Mouse (Mus musculus) heart, embryonic 16.5 days (tissue): Measurements from ENCODE around the gene Pde9a. TPM values are rescaled to one million over a fixed set of nuclear protein-coding genes. Genes with fewer than 3 reads are reported as not detected.

Experiments used
- ATAC-seq: fragments of 200-750 bp; cut with Nextera tagmentation; replicated peaks from 2 replicates; pipeline ENCODE4 v1.8.0; 2017; ENCODE audit warnings: moderate number of reproducible peaks; ENCODE audit not compliant: insufficient read depth, low FRiP score; ENCODE audit errors: extremely low read depth
- H3K27ac ChIP-seq: fragments of 300-500 bp; sonication (generic); 2 replicates; pipeline ENCODE4 v1.5.1; 2014; ENCODE audit warnings: mild to moderate bottlenecking, low read length, control low read depth, moderate library complexity
- H3K27me3 ChIP-seq: fragments of 300-500 bp; sonication (generic); 2 replicates; pipeline ENCODE4 v1.6.1; 2014; ENCODE audit warnings: low read length, mixed read lengths; ENCODE audit not compliant: control insufficient read depth, insufficient read depth
- H3K36me3 ChIP-seq: fragments of 300-500 bp; sonication (generic); 2 replicates; pipeline ENCODE4 v1.6.1; 2014; ENCODE audit not compliant: control insufficient read depth, insufficient read depth
- H3K4me1 ChIP-seq: fragments of 300-500 bp; sonication (generic); 2 replicates; pipeline ENCODE4 v1.6.1; 2014; ENCODE audit warnings: low read length, mixed read lengths; ENCODE audit not compliant: control insufficient read depth, insufficient read depth
- H3K4me2 ChIP-seq: fragments of 300-500 bp; sonication (generic); 2 replicates; pipeline ENCODE4 v1.6.1; 2014; ENCODE audit warnings: low read depth, mild to moderate bottlenecking, control low read depth, low read length
- H3K4me3 ChIP-seq: fragments of 300-500 bp; sonication (generic); 2 replicates; pipeline ENCODE4 v1.5.1; 2014; ENCODE audit warnings: mild to moderate bottlenecking, control low read depth, low read length
- H3K9ac ChIP-seq: fragments of 300-500 bp; sonication (generic); 2 replicates; pipeline ENCODE4 v1.6.1; 2014; ENCODE audit warnings: low read length, control low read depth
- H3K9me3 ChIP-seq: fragments of 300-500 bp; sonication (generic); replicated peaks from 2 replicates; pipeline ENCODE4 v1.6.1; 2016; ENCODE audit warnings: low read length; ENCODE audit not compliant: control insufficient read depth
- WGBS: fragments of 180-500 bp; shearing (Covaris S2); extraction: QIAGEN DNeasy Blood & Tissue Kit; methylation state at CpG from one replicate; pipeline ENCODE4 v1.1.7; 2014; 5-methylcytosine and 5-hydroxymethylcytosine counted together
- polyA plus RNA-seq: library from polyadenylated mRNA; unstranded; fragments of >200 nt; fragmentation: Nextera tagmentation; extraction: Ambion mirVana; gene quantifications from 2 replicates; pipeline ENCODE4 v1.2.1, GENCODE M21; 2015

Pde9a gene
- polyA plus RNA-seq, 1 experiment from 2014 or later: 7.4 TPM

DNA sequence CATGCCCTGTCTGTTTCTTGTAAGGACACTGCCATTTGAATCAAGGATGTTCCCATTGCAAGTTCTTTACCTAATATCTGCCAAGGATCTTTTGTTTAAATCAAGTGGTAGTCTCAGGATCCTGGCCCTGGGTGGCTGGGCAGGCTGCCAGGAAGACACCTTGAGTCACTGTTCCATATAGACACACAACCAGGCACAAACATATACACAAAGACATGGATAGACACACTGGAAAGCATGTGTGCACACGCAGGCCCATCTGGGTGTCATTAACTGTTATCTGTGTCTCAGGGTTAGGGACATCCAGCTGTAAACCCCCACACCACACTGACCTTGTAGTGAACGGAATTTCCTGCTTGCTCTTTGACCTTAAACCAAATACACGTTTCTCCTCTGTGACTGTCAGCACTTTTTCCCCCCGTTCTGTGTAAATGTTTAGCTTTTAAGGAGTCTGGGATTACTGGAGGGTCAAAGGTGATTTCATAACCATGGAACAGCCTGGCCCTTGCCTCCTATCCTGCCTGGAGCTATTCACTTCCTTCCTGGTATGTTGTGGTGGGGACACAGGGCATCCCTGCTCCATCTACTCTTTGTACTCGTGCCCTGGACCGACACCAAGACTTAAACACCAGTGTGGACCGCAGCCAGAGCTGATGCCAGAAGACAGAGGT, 59.2 kb downstream of the Pde9a start:
- Histone ChIP-seq H3K36me3 (no peaks in the 10 kb centered on the region), H3K4me1 (peaks cover 5% of the 10 kb centered on the region), H3K9me3 (no peaks in the 10 kb centered on the region), H3K4me3 (no peak overlapping the region), H3K27me3 (no peaks in the 10 kb centered on the region), H3K9ac (no peak overlapping the region), H3K27ac (no peak overlapping the region), H3K4me2 (no peak overlapping the region)
- WGBS: 43% methylated on average over 7 of the region's 7 CpGs
- ATAC-seq: no peak

DNA sequence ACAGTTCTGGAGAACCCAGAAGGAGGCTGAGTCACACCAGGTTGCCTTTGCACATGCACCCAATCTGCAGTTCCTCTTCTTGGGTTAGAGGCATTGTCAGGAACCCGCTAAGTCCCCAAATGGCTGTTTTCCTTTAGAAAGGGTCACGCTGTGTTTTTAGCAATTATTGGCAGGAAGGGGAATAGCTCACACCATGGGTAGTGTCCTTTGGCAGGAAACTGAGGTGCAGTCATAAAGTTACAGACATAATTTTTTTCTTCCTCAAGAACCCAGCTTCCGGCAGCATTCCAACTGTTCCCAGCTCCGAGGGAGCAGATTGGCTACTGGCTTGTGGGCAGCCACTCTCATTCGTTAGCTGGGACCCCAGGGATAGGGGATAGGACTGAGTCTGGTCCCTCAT, 61.8 kb downstream of the Pde9a start:
- H3K4me2 ChIP-seq: no peak overlapping the region
- no peak overlapping the region for H3K27ac ChIP-seq
- peaks cover under 1% of the 10 kb centered on the region; the same call in 1 of the 2 replicates for H3K4me1 ChIP-seq
- no peaks in the 10 kb centered on the region for H3K27me3 ChIP-seq
- no peak overlapping the region for H3K9ac ChIP-seq
- H3K36me3 ChIP-seq: no peaks in the 10 kb centered on the region
- H3K4me3 ChIP-seq: no peak overlapping the region
- no peak for ATAC-seq
- no peaks in the 10 kb centered on the region for H3K9me3 ChIP-seq
- 77% methylated on average over 5 of the region's 5 CpGs for WGBS

DNA sequence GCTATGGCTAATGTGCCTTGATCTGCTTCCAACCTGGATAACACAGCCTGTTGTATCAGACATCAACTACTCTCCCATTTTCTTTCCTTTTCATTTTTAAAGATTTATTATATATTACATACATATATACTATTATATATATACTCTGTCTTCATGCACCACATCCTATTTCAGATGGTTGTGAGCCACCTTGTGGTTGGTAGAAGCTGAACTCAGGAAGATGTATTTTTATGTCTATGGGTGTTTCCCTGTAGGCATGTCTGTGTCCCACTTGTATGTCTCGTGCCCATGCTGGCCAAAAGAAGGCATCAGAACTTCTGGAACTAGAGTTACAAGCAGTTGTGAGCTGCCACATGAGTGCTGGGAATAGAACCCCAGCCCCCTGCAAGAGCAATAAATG, 62.5 kb downstream of the Pde9a start:
- Histone ChIP-seq H3K9me3 (no peaks in the 10 kb centered on the region), H3K4me1 (no peaks in the 10 kb centered on the region), H3K9ac (no peak overlapping the region), H3K4me2 (no peak overlapping the region), H3K27ac (no peak overlapping the region), H3K27me3 (no peaks in the 10 kb centered on the region), H3K4me3 (no peak overlapping the region), H3K36me3 (no peaks in the 10 kb centered on the region)
- WGBS: 62% methylated on average over 1 of the region's 1 CpGs
- no peak for ATAC-seq

DNA sequence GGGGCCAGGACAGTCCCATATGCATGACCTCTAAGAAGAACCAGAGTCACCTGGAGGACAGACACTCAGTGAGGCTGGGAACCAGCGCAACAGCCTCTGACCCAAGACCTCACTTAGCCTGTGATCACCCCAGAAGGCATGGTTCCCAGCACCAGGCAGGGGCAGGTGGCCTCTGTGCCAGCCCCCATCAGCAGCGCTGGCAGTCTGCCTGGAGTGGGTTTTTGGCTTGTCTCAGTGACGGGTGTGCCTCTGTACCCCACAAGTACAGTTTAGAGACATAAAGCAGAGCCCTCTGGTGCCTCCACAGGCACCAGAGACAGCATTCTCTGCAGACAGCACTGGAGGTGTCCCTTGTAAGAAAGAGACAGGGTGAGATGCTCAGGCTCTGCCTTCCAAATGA, 64.2 kb downstream of the Pde9a start:
- Histone ChIP-seq H3K36me3 (no peaks in the 10 kb centered on the region), H3K9ac (no peak overlapping the region), H3K27me3 (no peaks in the 10 kb centered on the region), H3K9me3 (no peaks in the 10 kb centered on the region), H3K4me1 (no peaks in the 10 kb centered on the region), H3K27ac (no peak overlapping the region), H3K4me2 (no peak overlapping the region), H3K4me3 (no peak overlapping the region)
- 64% methylated on average over 3 of the region's 3 CpGs for WGBS
- ATAC-seq: no peak

DNA sequence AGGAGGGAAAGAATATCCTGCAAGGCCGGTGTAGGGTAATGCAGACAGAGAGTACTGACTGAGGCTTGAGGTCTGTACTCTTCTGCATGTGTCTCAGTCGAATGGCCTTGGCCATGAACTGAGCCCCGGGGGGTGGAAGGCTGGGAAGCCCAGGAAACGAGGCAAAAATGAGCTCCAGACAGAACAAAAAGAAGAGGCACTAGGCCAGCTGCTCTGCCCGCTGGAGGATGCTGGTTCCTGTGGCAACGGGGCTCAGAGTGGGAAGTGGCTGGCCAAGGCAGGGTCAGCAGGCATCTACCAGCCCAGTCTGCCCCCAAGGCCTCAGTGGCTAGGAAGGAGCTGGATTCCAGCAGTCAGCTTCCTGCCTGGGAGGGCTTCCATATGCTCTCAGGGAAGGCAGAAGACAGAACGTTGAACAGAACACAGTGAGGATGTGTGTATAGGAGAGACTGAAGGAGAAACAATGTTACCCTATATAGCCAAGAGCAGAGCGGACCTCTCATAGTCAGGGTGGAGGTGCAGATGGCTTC, 65.2 kb downstream of the Pde9a start:
- Histone ChIP-seq H3K9me3 (no peaks in the 10 kb centered on the region), H3K9ac (no peak overlapping the region), H3K4me1 (no peaks in the 10 kb centered on the region), H3K27ac (no peak overlapping the region), H3K27me3 (no peaks in the 10 kb centered on the region), H3K4me3 (no peak overlapping the region), H3K36me3 (no peaks in the 10 kb centered on the region), H3K4me2 (no peak overlapping the region)
- no peak for ATAC-seq
- 54% methylated on average over 8 of the region's 8 CpGs for WGBS

DNA sequence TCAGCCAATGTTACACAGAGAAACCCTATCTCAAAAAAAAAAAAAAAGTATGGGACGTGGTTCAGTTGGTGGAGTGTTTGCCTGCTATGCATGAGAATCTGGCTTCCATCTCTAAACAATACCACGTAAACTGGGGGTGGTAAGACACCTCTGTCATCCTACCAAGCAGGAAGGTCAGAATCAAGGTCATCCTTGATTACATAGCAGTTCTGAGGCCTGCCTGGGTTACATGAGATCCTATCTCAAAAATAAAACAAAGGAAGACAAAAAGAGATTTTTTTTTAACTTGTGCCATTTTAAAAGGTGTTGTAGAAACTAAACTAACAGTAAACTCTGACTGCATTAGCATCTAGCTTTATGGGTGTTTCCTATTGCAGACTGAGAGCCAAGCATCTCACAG, 66.8 kb downstream of the Pde9a start:
- H3K27me3 ChIP-seq: no peaks in the 10 kb centered on the region
- H3K9me3 ChIP-seq: no peaks in the 10 kb centered on the region
- H3K4me1 ChIP-seq: no peaks in the 10 kb centered on the region
- no peak overlapping the region for H3K4me2 ChIP-seq
- no peak for ATAC-seq
- H3K27ac ChIP-seq: no peak overlapping the region
- no peaks in the 10 kb centered on the region for H3K36me3 ChIP-seq
- no peak overlapping the region for H3K4me3 ChIP-seq
- no peak overlapping the region for H3K9ac ChIP-seq
- WGBS: 70% methylated on average over 2 of the region's 2 CpGs

DNA sequence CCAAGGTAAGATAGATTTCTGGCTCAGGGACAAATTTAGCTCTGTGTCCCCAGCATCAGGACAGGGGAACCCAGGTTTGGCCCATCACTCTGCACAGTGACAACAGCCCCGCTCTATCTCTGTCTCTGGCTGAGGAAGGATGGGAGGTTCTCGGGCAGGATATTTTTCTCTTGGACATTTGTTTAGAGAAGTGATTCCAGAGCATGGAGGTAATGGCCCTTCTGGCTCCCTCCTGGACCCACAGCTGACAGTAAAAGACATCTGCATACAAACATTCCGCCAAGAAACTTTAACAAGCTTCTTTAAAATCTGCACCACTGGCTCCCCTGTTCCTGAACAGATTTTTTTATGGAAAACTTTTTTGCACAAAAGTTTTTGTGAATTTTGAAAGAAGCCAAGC, 67.5 kb downstream of the Pde9a start:
- Histone ChIP-seq H3K27ac (no peak overlapping the region), H3K27me3 (no peaks in the 10 kb centered on the region), H3K9me3 (no peaks in the 10 kb centered on the region), H3K9ac (no peak overlapping the region), H3K36me3 (no peaks in the 10 kb centered on the region), H3K4me3 (no peak overlapping the region), H3K4me1 (no peaks in the 10 kb centered on the region), H3K4me2 (no peak overlapping the region)
- WGBS: 51% methylated on average over 3 of the region's 3 CpGs
- no peak for ATAC-seq

DNA sequence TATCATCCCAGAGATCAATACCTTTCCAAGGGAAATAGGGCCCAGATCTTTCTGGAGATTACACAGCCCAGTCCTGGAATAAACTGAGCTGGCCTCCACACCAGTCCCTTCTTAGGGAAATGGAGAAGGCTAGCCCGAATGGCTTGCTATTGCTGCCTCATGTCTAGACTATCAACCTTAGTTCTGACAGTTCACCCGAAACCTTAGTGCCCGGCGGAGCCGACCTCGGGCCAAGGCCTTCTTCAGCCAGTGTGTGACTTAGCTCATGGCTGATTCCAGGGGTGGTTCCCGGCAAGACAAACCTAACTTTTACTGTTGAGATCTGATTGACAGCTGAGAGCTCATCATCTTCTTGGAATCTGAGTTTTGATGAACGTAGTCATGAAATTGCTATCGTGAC, 68.0 kb downstream of the Pde9a start:
- Histone ChIP-seq H3K4me1 (no peaks in the 10 kb centered on the region), H3K27ac (0 out of 2 replicates have a peak overlapping the region, but pooled peaks have one; percentile 29)

DNA sequence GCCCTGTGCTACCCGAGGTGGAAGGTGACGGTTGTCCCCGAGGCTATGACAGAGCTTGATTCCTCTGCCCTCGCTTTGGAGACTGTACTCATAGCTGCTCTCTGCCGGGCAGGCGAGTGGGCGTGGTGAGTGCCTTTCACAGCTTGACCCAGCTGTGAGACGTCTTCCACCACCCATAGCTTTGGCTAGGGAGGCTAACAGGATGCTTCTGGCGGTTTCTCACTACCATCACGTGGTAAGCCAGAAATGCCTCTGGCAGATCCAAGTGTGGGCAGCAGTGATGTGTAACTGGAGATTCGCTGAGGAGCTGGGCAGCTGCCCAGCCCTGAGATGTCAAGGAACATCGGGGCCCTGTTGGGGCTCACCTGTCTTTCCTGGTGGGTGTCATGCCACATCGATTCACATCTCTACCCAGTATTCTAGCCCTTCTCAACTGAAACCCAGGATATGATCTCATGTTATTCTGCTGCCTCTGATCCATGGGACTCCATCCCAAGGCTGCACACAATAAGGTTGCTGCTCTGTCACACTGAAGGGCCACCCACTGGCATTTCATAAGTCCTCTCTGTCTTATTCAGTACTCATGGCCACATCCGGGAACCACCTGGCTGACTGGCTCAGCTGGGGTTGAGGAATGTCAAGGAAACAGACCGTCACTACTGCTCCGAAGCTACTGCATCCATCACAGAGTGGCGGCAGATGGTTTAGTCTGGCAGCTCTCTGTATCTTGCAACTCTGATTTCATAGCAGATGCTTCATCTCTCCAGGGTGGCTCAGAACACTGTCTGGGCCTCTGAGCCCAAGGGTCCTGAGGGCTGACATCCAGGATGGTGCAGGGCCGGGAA, 70.9 kb downstream of the Pde9a start:
- WGBS: 63% methylated on average over 18 of the region's 18 CpGs
- no peaks in the 10 kb centered on the region for H3K4me1 ChIP-seq
- H3K27me3 ChIP-seq: no peaks in the 10 kb centered on the region
- peak; percentile 28; the same call in 1 of the 2 replicates for ATAC-seq
- no peak overlapping the region for H3K9ac ChIP-seq
- H3K36me3 ChIP-seq: no peaks in the 10 kb centered on the region
- H3K4me3 ChIP-seq: no peak overlapping the region
- no peak overlapping the region for H3K4me2 ChIP-seq
- no peaks in the 10 kb centered on the region for H3K9me3 ChIP-seq
- H3K27ac ChIP-seq: no peak overlapping the region

More for the DNA sequence above, 68.0 kb downstream of the Pde9a start:
- H3K4me2 ChIP-seq: no peak overlapping the region
- 83% methylated on average over 9 of the region's 9 CpGs for WGBS
- no peaks in the 10 kb centered on the region for H3K27me3 ChIP-seq
- no peaks in the 10 kb centered on the region for H3K9me3 ChIP-seq
- no peak overlapping the region for H3K9ac ChIP-seq
- H3K4me3 ChIP-seq: no peak overlapping the region
- H3K36me3 ChIP-seq: no peaks in the 10 kb centered on the region
- no peak for ATAC-seq
